Mouse (Mus musculus): ENCODE measurements at regions not wholly inside any gene's neighbourhood (a gene's known extent, or its start where the extent isn't known, plus 50 kb on each side); places are given as distances from the start of the nearest gene placed in this dataset.

DNA sequence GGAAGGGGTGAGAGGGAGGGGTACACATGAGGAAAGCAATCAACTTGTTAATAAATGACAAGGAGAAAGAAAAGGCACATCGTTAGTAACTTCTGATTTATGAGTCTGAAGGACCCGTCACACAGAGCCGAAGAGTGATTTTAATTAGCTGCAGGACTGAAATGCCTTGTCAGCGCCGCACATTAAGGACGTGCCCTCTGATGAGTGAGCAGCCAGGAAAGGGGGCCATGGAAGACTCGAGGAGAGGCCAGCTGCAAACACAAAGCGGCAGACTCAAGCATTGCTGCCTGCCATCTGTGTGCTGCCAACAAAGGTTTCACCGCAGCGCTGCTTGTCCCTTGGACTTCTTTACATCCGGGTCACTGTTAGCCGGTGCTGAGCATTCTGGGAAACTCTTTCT, 184.8 kb upstream of the Fn1 start:
- DNase-seq: no peak
- no peaks in the 10 kb centered on the region for H3K27me3 ChIP-seq (ENCODE audit: control insufficient read depth, insufficient read depth, low read length)
- H3K27ac ChIP-seq (ENCODE audit: insufficient read depth, low read length): no peak overlapping the region
- no peak overlapping the region for H3K4me3 ChIP-seq (replicated peaks; ENCODE audit: insufficient read depth, low read depth, low read length)
- H3K4me1 ChIP-seq (ENCODE audit: control insufficient read depth, insufficient read depth, low read length): no peaks in the 10 kb centered on the region
- 36% methylated on average over 12 of the region's 12 CpGs for WGBS
- TF ChIP-seq CTCF (IDR thresholded peaks at IDR 0.05; ENCODE audit: borderline replicate concordance, insufficient read depth, low read depth, low read length) (no peak), POLR2A (IDR thresholded peaks at IDR 0.05; ENCODE audit: borderline replicate concordance, insufficient read depth, low read length) (no peak)

DNA sequence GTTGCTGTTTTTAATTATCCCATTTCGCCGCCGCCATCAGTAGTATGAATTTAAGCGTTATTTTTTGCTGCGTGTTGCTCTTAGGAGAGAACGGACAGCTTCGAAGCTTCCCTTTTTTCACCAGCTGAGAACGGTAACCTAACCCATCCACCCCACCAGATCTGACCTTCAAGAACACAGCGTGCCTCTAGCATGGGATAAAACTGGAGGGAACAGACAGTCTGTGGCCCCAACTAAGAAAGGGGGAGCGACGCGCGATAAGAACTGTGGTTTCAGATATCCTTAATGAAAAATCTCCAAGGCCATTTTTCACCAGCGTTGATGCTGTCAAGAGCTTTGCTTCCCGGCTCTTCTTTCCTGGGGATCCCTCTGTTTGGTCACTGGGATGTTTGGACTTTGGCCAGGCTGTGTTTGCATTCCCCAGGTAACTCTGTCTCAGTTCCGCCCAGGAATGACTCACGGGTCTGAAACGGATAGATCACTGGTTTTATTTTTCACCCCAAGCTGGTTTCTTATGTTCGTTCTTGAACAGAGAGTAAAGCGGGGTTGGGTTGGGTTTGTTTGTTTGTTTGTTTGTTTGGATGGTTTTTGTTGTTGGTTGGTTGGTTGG, 184.1 kb upstream of the Fn1 start:
- no peak for DNase-seq
- Histone ChIP-seq H3K27me3 (ENCODE audit: control insufficient read depth, insufficient read depth, low read length) (no peaks in the 10 kb centered on the region), H3K27ac (ENCODE audit: insufficient read depth, low read length) (no peak overlapping the region), H3K4me1 (ENCODE audit: control insufficient read depth, insufficient read depth, low read length) (no peaks in the 10 kb centered on the region), H3K4me3 (replicated peaks; ENCODE audit: insufficient read depth, low read depth, low read length) (no peak overlapping the region)
- WGBS: 91% methylated on average over 20 of the region's 20 CpGs
- TF ChIP-seq POLR2A (IDR thresholded peaks at IDR 0.05; ENCODE audit: borderline replicate concordance, insufficient read depth, low read length) (no peak), CTCF (IDR thresholded peaks at IDR 0.05; ENCODE audit: borderline replicate concordance, insufficient read depth, low read depth, low read length) (no peak)

DNA sequence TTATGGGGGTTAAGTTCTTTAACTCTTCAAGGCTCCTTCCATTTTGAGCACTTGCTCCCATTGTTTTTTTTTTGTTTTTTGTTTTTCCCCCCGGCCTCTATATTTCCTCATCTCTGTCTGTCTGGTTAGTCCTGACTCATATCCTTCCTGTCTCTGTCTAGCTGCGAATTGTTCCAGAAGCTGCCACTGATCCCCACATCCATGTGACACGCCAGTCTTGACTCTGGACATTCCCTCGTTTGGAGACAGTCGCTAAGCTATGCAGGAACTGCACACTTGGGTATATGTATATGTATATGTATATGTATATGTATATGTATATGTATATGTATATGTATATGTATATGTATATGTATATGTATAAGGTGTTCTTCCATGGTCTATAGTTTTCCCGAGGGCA, 177.4 kb upstream of the Fn1 start:
- Histone ChIP-seq H3K27me3 (ENCODE audit: control insufficient read depth, insufficient read depth, low read length) (no peaks in the 10 kb centered on the region), H3K27ac (ENCODE audit: insufficient read depth, low read length) (no peak overlapping the region), H3K4me3 (replicated peaks; ENCODE audit: insufficient read depth, low read depth, low read length) (no peak overlapping the region), H3K4me1 (ENCODE audit: control insufficient read depth, insufficient read depth, low read length) (no peaks in the 10 kb centered on the region)
- no peak for TF ChIP-seq CTCF (IDR thresholded peaks at IDR 0.05; ENCODE audit: borderline replicate concordance, insufficient read depth, low read depth, low read length)
- TF ChIP-seq POLR2A (IDR thresholded peaks at IDR 0.05; ENCODE audit: borderline replicate concordance, insufficient read depth, low read length): no peak
- DNase-seq: no peak
- WGBS: 90% methylated on average over 6 of the region's 6 CpGs

DNA sequence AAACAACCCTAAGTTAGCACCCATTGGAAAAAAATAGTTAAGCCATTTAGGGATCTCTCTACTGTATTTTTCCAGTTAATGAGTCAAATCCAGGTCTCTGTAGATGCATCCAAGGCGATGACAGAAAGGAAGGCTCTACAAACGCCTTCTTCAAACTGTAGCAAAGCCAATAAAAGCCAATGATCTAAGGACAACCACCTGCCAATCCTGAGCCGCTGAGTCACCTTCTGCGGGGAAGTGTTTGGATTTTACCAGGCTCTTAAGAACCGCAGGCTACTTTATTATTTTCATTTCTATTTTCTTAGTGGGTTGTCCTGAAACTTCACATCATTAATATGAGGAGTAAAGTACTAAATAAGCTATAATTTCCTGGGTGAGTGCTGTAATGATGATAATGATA, 171.4 kb upstream of the Fn1 start:
- Histone ChIP-seq H3K4me1 (ENCODE audit: control insufficient read depth, insufficient read depth, low read length) (no peaks in the 10 kb centered on the region), H3K27me3 (ENCODE audit: control insufficient read depth, insufficient read depth, low read length) (no peaks in the 10 kb centered on the region), H3K27ac (ENCODE audit: insufficient read depth, low read length) (no peak overlapping the region), H3K4me3 (replicated peaks; ENCODE audit: insufficient read depth, low read depth, low read length) (no peak overlapping the region)
- DNase-seq: no peak
- WGBS: 89% methylated on average over 5 of the region's 5 CpGs
- TF ChIP-seq CTCF (IDR thresholded peaks at IDR 0.05; ENCODE audit: borderline replicate concordance, insufficient read depth, low read depth, low read length): no peak
- TF ChIP-seq POLR2A (IDR thresholded peaks at IDR 0.05; ENCODE audit: borderline replicate concordance, insufficient read depth, low read length): no peak

DNA sequence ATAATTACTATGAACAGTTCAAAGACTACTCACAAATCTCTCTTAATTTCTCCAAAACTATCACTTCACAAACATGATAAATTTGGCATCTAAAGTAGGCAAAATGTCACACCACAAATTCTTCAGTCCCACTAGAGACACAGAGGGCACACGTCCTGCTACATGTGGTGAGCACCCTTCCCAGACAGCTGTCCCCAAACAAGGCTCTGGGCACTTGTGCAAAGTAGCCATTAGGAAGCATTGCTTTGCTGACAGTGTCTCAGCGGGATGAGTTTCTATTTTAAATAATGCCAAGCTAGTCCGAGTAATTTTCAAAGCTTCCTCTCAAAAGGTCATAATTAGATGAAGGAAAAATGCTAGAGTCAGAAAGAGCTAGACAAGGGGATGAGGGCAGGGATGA, 169.1 kb upstream of the Fn1 start:
- WGBS: 22% methylated on average over 3 of the region's 3 CpGs
- no peak for TF ChIP-seq POLR2A (IDR thresholded peaks at IDR 0.05; ENCODE audit: borderline replicate concordance, insufficient read depth, low read length)
- TF ChIP-seq CTCF (IDR thresholded peaks at IDR 0.05; ENCODE audit: borderline replicate concordance, insufficient read depth, low read depth, low read length): no peak
- DNase-seq: no peak
- Histone ChIP-seq H3K4me3 (replicated peaks; ENCODE audit: insufficient read depth, low read depth, low read length) (no peak overlapping the region), H3K27me3 (ENCODE audit: control insufficient read depth, insufficient read depth, low read length) (no peaks in the 10 kb centered on the region), H3K27ac (ENCODE audit: insufficient read depth, low read length) (no peak overlapping the region), H3K4me1 (ENCODE audit: control insufficient read depth, insufficient read depth, low read length) (no peaks in the 10 kb centered on the region)

DNA sequence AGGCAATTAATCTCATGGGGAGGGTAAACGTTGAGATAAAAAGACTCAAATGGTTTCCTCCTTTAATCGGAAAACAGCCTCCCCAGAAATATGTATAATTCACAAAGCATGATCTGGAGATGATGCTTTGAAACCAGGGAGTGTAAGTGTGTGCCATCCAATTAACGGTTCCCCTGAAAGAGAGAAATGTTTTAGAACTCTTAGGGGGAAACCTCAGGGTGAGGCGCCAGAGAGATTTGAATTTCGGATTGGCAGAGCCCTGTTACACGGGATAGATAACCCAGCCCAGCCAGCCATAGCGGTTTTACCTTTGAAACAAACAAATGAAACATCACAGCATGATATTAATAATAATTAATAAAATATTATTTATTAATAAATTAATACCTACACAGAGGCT, 168.1 kb upstream of the Fn1 start:
- no peak for DNase-seq
- H3K27ac ChIP-seq (ENCODE audit: insufficient read depth, low read length): no peak overlapping the region
- H3K4me1 ChIP-seq (ENCODE audit: control insufficient read depth, insufficient read depth, low read length): no peaks in the 10 kb centered on the region
- H3K4me3 ChIP-seq (replicated peaks; ENCODE audit: insufficient read depth, low read depth, low read length): no peak overlapping the region
- H3K27me3 ChIP-seq (ENCODE audit: control insufficient read depth, insufficient read depth, low read length): no peaks in the 10 kb centered on the region
- TF ChIP-seq POLR2A (IDR thresholded peaks at IDR 0.05; ENCODE audit: borderline replicate concordance, insufficient read depth, low read length): no peak
- no peak for TF ChIP-seq CTCF (IDR thresholded peaks at IDR 0.05; ENCODE audit: borderline replicate concordance, insufficient read depth, low read depth, low read length)
- WGBS: 74% methylated on average over 7 of the region's 7 CpGs

DNA sequence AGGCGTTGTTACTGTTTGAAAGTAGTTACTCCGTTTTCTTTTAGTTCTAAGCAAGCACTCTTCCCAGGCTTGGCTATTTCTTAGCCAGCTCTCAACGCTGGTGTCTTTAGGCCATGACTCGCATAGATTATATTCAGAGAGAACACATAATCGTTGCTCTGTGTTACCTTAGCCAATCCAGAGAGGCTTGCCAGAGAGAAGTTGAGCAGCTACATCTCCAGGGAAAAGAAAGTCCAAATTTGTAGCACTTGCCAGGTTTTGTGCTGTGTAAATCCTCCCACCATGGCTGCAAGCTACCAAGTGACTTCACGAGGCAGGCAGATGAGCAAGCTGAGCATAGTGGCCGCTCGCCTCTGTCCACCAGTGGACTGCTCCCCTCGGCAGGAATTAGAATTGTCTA, 163.3 kb upstream of the Fn1 start:
- WGBS: 55% methylated on average over 9 of the region's 9 CpGs
- Histone ChIP-seq H3K27ac (ENCODE audit: insufficient read depth, low read length) (no peak overlapping the region), H3K27me3 (ENCODE audit: control insufficient read depth, insufficient read depth, low read length) (no peaks in the 10 kb centered on the region), H3K4me3 (replicated peaks; ENCODE audit: insufficient read depth, low read depth, low read length) (no peak overlapping the region), H3K4me1 (ENCODE audit: control insufficient read depth, insufficient read depth, low read length) (no peaks in the 10 kb centered on the region)
- TF ChIP-seq CTCF (IDR thresholded peaks at IDR 0.05; ENCODE audit: borderline replicate concordance, insufficient read depth, low read depth, low read length): no peak
- TF ChIP-seq POLR2A (IDR thresholded peaks at IDR 0.05; ENCODE audit: borderline replicate concordance, insufficient read depth, low read length): no peak
- no peak for DNase-seq

DNA sequence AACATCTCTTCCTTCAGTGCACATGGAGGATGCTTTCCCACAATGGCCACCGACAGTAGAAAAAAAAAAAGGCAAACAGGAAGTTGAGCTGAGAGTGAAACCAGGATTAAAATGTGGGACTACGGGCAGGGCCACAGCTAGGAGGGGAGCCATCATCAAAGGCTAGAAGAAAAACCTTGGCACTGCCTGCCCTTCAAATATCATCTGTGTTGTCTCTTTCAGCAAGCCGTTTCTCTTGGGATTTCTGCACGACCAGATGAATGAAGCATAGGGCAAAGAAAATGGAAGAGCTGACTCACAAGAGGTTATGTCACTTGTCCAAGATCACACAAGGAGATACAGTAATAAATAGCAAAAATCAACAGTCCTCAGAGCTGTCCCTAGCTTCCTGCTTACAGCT, 161.1 kb upstream of the Fn1 start:
- H3K4me3 ChIP-seq (replicated peaks; ENCODE audit: insufficient read depth, low read depth, low read length): no peak overlapping the region
- DNase-seq: no peak
- WGBS: 67% methylated on average over 4 of the region's 4 CpGs
- no peak overlapping the region for H3K27ac ChIP-seq (ENCODE audit: insufficient read depth, low read length)
- TF ChIP-seq CTCF (IDR thresholded peaks at IDR 0.05; ENCODE audit: borderline replicate concordance, insufficient read depth, low read depth, low read length) (no peak), POLR2A (IDR thresholded peaks at IDR 0.05; ENCODE audit: borderline replicate concordance, insufficient read depth, low read length) (no peak)
- no peaks in the 10 kb centered on the region for H3K27me3 ChIP-seq (ENCODE audit: control insufficient read depth, insufficient read depth, low read length)
- H3K4me1 ChIP-seq (ENCODE audit: control insufficient read depth, insufficient read depth, low read length): no peaks in the 10 kb centered on the region
